Mouse (Mus musculus) E14TG2a.4 (cell line): ENCODE measurements around the gene Exosc8.

ENCODE experiments used
- CTCF ChIP-seq: conservative IDR thresholded peaks from 2 replicates; pipeline ENCODE4 v1.5.1; 2014; ENCODE audit warnings: low read length
- POU5F1 ChIP-seq: IDR thresholded peaks from 2 replicates; pipeline ENCODE4 v1.6.1; 2014; ENCODE audit warnings: low read length, borderline replicate concordance

DNA sequence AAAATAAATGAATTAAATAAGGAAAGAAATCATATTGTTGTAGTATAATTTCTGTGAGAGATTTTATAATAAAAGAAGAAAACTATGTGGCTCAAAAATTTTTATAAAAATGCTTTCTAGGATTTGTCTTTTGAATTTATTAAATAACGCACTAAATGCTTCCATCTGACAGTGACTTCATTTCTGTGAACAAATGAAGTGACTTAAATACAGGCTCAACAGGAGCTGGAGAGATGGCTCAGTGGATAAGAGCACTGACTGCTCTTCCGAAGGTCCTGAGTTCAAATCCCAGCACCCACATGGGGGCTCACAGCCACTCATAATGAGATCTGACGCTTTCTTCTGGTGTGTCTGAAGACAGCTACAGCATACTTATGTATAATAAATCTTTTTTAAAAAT, 50.0 kb downstream of the Exosc8 start:
- no peak for TF ChIP-seq CTCF
- TF ChIP-seq POU5F1: no peak
